In the genomic region with DNA sequence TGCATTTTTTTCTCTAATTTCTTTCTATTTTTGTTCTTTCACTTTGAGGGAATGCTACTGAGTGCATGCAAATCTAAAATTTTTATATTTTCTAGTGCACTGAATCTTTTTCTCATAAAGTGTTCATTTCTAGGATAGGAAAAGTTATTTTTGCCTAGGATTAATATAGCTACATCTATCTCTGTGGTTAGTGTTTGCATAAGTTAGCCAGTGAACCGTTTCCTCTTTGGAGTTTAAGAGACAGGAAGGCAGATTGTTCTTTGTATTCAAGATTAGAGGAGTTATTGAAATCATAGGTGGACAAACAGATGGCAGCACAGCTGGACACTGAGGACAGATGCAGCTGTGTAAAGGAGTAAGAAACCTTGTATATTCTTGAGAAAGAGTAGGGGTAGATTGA, we compare ENCODE assay signal across 41 mouse cellular contexts. TPM values are rescaled to one million over a fixed set of nuclear protein-coding genes. Genes with fewer than 3 reads are reported as not detected.
"Had no signal": no experiment of that assay in that cellular context is flagged by ENCODE, and none has a peak within 500 bp of the region (broad histone marks: within the 10 kb centered on the region; RNA-seq: fewer than 3 reads in every experiment).

No protein-coding gene starts in this region.

- H3K27ac ChIP-seq: heart, embryonic 10.5 days; hindbrain, embryonic 13.5 days; hindbrain, embryonic 15.5 days; hindbrain, postnatal 0 days; kidney, embryonic 15.5 days; kidney, postnatal 0 days; limb, embryonic 13.5 days; limb, embryonic 15.5 days; liver, embryonic 12.5 days had no signal

- H3K4me3 ChIP-seq: heart, embryonic 10.5 days; heart, embryonic 12.5 days; hindbrain, embryonic 13.5 days; hindbrain, embryonic 15.5 days; kidney, embryonic 15.5 days; limb, embryonic 13.5 days; limb, embryonic 15.5 days; liver, embryonic 12.5 days had no signal

- H3K4me2 ChIP-seq: heart, embryonic 12.5 days; hindbrain, embryonic 13.5 days; hindbrain, embryonic 15.5 days; kidney, embryonic 15.5 days; limb, embryonic 13.5 days; limb, embryonic 15.5 days; liver, embryonic 12.5 days had no signal

- H3K36me3 ChIP-seq: heart, embryonic 10.5 days; heart, embryonic 12.5 days; hindbrain, embryonic 13.5 days; hindbrain, embryonic 15.5 days; kidney, embryonic 15.5 days; limb, embryonic 13.5 days; limb, embryonic 15.5 days; liver, embryonic 12.5 days had no signal

- H3K4me1 ChIP-seq: heart, embryonic 10.5 days; heart, embryonic 12.5 days; hindbrain, embryonic 13.5 days; hindbrain, embryonic 15.5 days; kidney, embryonic 15.5 days; limb, embryonic 13.5 days; limb, embryonic 15.5 days; liver, embryonic 12.5 days had no signal

- DNase-seq: gastrocnemius, postnatal 14 days; gastrocnemius, postnatal 36 days; heart, adult 18-20 months; heart, postnatal 10 days; heart, postnatal 36 days; kidney, adult 11 months; kidney, adult 2 months; kidney, adult 9 months; kidney, postnatal 14 days; kidney, postnatal 36 days; layer of hippocampus, adult 9-11 months; layer of hippocampus, postnatal 36 days; left cerebral cortex, postnatal 4 days had no signal

- H3K27me3 ChIP-seq: heart, embryonic 12.5 days; hindbrain, embryonic 13.5 days; hindbrain, embryonic 15.5 days; kidney, embryonic 15.5 days; limb, embryonic 13.5 days; limb, embryonic 15.5 days; liver, embryonic 12.5 days had no signal

- H3K9ac ChIP-seq: heart, embryonic 12.5 days; hindbrain, embryonic 13.5 days; hindbrain, embryonic 15.5 days; kidney, embryonic 15.5 days; limb, embryonic 13.5 days; limb, embryonic 15.5 days; liver, embryonic 12.5 days had no signal

- ATAC-seq: hindbrain, postnatal 0 days; intestine, embryonic 16.5 days; liver, embryonic 12.5 days had no signal

- H3K9me3 ChIP-seq: heart, embryonic 10.5 days; heart, embryonic 12.5 days; hindbrain, embryonic 13.5 days; hindbrain, embryonic 15.5 days; kidney, embryonic 15.5 days; limb, embryonic 13.5 days; limb, embryonic 15.5 days; liver, embryonic 12.5 days had no signal

RNA-seq across cellular contexts. Expression of a gene that starts 11.7 kb away (rescaled TPM):
- polyA plus RNA-seq: hindbrain, embryonic 11.5 days had no signal

RNA-seq across cellular contexts. Expression of a gene that starts 36.7 kb away (rescaled TPM):
- total RNA-seq: gastrocnemius, adult 18-20 months; gastrocnemius, adult 8-10 months; gastrocnemius, postnatal 14 days; gastrocnemius, postnatal 36 days; heart, adult 18-20 months; heart, adult 8-10 months; heart, postnatal 36 days; hematopoietic stem cell, adult 5-6 weeks; hindbrain, postnatal 0 days; left cerebral cortex, adult 8-10 months; liver, adult 2 months had no signal
- polyA plus RNA-seq: heart, embryonic 10.5 days; heart, embryonic 12.5 days; heart, embryonic 14.5 days; heart, embryonic 16.5 days; hindbrain, embryonic 11.5 days; hindbrain, embryonic 13.5 days; hindbrain, embryonic 15.5 days; hindbrain, postnatal 0 days; intestine, embryonic 14.5 days; intestine, embryonic 16.5 days; kidney, adult 2 months; kidney, embryonic 15.5 days; kidney, postnatal 0 days; large intestine, adult 2 months; limb, embryonic 11.5 days; limb, embryonic 13.5 days; limb, embryonic 15.5 days; liver, adult 2 months; liver, embryonic 12.5 days had no signal

RNA-seq across cellular contexts. Expression of a gene that starts 55.6 kb away (rescaled TPM):
- total RNA-seq: hematopoietic stem cell, adult 5-6 weeks; hindbrain, postnatal 0 days; left cerebral cortex, adult 18-20 months had no signal
- polyA plus RNA-seq: heart, embryonic 10.5 days; intestine, embryonic 14.5 days; intestine, embryonic 16.5 days; liver, adult 2 months had no signal

RNA-seq across cellular contexts. Expression of a gene that starts 58.7 kb away (rescaled TPM):
- total RNA-seq: hematopoietic stem cell, adult 5-6 weeks; hindbrain, postnatal 0 days; layer of hippocampus, adult 18-20 months; left cerebral cortex, adult 18-20 months; left cerebral cortex, adult 8-10 months; left cerebral cortex, postnatal 10 days; left cerebral cortex, postnatal 25 days; left cerebral cortex, postnatal 4 days had no signal
- polyA plus RNA-seq: gonadal fat pad, adult 2 months; heart, embryonic 10.5 days; heart, embryonic 14.5 days; hindbrain, embryonic 11.5 days; hindbrain, embryonic 13.5 days; hindbrain, embryonic 15.5 days; hindbrain, postnatal 0 days; intestine, embryonic 14.5 days; intestine, embryonic 16.5 days; kidney, embryonic 15.5 days; kidney, postnatal 0 days; large intestine, adult 2 months; limb, embryonic 11.5 days; limb, embryonic 13.5 days; limb, embryonic 15.5 days had no signal
